Mouse (Mus musculus) kidney, postnatal 25 days (tissue): ENCODE results near the gene Slc30a4.
A peak's percentile ranks its signal among the peaks of the same experiment; 100 is the strongest.

Experiments
- DNase-seq, 2 experiments: peaks; one replicate each; pipeline ENCODE4 v3.0.0; 2021; ENCODE audit warnings: mixed read lengths in 2 of 2

The Slc30a4 gene

GRCm38 (mm10) chr2:122672841-122673240, 29.6 kb downstream of the Slc30a4 start:
- DNase-seq: no peak

GRCm38 (mm10) chr2:122671714-122672113, 30.7 kb downstream of the Slc30a4 start:
- no peak for DNase-seq

- DNase-seq: peak in 1 of 2 experiments; percentile 35
These were observed 34.6 kb downstream of the Slc30a4 start for GRCm38 (mm10) chr2:122667856-122668255.

GRCm38 (mm10) chr2:122665973-122666875, 36.2 kb downstream of the Slc30a4 start:
- DNase-seq: peak; percentile 49 to 60

- DNase-seq: no peak
These were observed 37.0 kb downstream of the Slc30a4 start for GRCm38 (mm10) chr2:122665253-122665972.

GRCm38 (mm10) chr2:122659825-122660224, 42.6 kb downstream of the Slc30a4 start:
- DNase-seq: no peak

GRCm38 (mm10) chr2:122657707-122658524, 44.5 kb downstream of the Slc30a4 start:
- no peak for DNase-seq

- DNase-seq: no peak
These were observed 45.7 kb downstream of the Slc30a4 start for GRCm38 (mm10) chr2:122656767-122657166.

GRCm38 (mm10) chr2:122656052-122656451, 46.4 kb downstream of the Slc30a4 start:
- DNase-seq: no peak

GRCm38 (mm10) chr2:122652096-122653084, 50.1 kb downstream of the Slc30a4 start:
- peak; percentile 12 to 68 for DNase-seq

GRCm38 (mm10) chr2:122638673-122639072, 63.8 kb downstream of the Slc30a4 start:
- no peak for DNase-seq

- DNase-seq: no peak
These were observed 64.4 kb downstream of the Slc30a4 start for GRCm38 (mm10) chr2:122638029-122638428.

- DNase-seq: peak; percentile 84 to 86
These were observed 64.9 kb downstream of the Slc30a4 start for GRCm38 (mm10) chr2:122637526-122637997.

- no peak for DNase-seq
These were observed 65.8 kb downstream of the Slc30a4 start, which contains the start of gene AA467197 for GRCm38 (mm10) chr2:122636686-122637085. Gene AA467197 (plus strand): TSS chr2:122636986.
